Mouse (Mus musculus): ENCODE measurements around the gene Mpped1.

The Mpped1 gene

GRCm38 (mm10) chr15:83892871-83893270 lies 113.6 kb downstream of the Mpped1 start:
- no peak for DNase-seq

- no peak for DNase-seq
Measured at GRCm38 (mm10) chr15:83894261-83894660, 115.0 kb downstream of the Mpped1 start.

GRCm38 (mm10) chr15:83896011-83896410 lies 116.7 kb downstream of the Mpped1 start:
- DNase-seq: no peak

- DNase-seq: no peak
Measured at GRCm38 (mm10) chr15:83897286-83897685, 118.0 kb downstream of the Mpped1 start.

GRCm38 (mm10) chr15:83906472-83906871 lies 127.2 kb downstream of the Mpped1 start:
- no peak for DNase-seq

All from thymus, postnatal 14 days (tissue).